Mouse (Mus musculus) kidney, postnatal 14 days (tissue): Measurements from ENCODE around the gene Tgfa.
A peak's percentile ranks its signal among the peaks of the same experiment; 100 is the strongest.

Source experiments
- DNase-seq: peaks from one replicate; pipeline ENCODE4 v3.0.0; 2022; ENCODE audit warnings: mixed read lengths

Gene Tgfa

DNA sequence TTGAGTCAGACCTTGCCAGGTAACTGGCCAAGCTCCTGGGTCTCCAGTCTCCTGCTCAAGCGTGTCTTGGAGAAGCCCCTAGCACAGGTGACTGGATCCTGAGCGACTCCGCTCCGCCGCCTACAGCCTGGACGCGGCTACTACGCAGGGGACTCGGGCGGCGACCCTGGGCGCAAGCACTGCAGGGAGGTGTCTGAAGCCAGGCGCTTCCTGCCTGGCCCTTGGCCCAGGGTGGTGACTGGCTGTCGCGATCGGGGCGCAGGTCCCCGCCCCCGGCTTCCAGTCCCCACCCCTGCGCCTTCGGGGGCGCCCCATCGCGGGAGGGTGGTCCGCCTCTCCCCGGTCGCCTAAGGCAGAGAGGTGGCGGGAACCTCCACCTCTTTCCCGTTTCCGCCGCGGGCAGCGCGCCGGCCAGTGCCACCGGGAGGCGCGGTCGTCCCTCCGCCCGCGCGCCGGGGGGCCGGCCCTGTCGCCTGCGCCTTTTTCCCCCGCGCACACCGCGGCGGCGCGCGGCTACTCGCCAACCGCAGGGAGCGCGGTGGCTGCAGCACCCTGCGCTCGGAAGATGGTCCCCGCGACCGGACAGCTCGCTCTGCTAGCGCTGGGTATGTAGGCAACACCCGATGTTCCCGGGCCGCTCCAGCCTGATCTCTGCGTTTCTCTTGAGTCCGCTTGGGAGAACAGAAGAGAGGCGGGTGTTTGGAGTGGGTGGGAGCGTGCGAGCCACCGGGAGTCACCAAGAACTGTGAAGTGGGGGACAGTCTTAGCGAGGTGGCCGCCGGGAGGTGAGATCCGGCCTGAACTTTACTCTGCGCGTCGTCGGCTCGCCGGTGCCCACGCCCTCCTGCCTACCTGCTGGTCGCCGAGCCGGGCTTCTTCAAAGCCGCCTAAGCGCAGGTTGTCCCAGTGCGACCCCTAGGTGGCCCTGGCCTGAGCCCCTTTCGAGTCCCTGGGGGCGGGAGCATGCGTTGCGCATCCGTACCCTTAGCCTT lies at the start of gene Tgfa:
TSS of gene Tgfa (plus strand) at position 283 of the 992 bp plus-strand sequence.
- peak; percentile 80 for DNase-seq

DNA sequence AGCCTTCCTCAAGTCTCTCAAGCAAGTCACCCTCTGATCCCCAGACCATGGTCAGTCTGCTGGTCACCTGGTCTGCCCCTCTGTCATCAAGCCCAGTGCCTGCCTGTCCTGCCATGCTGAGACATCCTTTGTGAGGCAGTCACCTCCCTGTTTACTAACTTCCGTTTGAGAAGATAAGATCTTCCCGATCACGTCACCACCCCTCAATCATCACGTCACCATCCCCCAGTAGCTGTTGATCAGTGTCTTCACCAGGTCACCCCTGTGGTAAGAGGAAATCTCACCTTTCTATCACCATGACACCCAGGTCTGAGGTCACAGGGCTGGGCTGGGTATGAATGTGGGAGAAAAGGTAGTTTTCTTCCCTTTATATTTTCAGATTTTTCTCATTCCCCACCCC lies 46.5 kb upstream of the Tgfa start:
- no peak for DNase-seq

DNA sequence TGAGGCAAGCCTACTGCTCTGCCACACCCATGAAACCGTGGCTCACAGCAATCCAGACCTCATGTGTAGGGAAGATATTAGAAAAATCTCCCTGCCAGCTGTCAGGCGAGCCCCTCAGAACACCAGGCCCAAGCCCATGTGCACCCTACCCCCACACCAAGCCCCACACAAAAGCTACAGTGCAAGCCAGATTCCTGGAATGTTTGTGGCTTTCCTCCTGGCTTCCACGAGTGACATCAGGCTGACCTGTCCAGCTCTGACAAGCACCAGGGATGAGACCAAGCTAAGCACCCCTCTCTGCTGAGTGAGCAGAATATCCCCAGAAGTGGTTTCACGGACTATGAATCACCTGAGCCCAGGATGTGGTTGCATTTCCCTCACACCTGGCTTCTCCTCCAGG lies 46.0 kb upstream of the Tgfa start:
- no peak for DNase-seq

DNA sequence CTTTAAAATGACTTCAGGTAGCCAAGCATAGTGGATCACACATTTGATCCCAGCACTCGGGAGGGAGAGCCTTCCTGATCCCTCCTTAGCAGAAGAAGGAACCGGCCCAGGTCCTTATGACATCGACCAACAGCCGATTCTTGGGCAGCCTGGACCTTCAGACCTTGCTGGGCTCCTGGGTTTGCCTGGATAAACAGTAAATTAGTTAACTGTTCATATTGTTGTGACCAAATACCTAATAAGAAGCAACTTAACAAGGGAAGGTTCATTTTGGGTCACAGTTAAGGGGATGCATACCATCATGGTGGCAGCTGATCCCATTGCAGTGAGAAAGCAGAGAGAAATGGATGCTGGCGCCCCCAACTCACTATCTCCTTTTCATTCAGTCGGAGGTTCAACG lies 42.3 kb upstream of the Tgfa start:
- no peak for DNase-seq

DNA sequence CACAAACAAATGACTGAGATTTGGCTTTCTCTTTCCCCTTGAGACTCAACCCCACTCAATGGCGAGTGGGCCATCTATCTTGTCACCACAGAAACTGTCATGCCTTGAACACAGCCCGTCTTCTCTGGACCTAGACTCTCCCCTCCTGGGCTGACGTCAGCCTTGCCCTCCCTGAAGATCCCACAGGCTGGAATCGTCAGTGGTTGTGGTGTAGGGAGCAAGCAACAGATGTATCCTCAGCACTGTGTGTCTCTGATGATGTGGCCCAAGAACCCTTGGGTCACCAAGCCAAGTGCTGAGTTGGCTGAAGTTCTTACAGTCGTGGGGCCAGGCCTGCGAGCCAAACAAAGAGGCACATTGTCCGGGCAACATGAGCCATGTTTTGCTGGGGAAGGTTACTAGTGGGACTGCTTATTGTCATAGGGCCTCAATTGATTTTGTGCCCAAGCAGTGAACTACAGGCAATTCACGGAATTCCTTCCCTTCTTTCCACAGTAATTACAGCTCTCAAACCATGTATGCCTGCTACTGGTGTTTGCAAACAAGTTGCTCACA lies 41.5 kb upstream of the Tgfa start:
- DNase-seq: no peak

DNA sequence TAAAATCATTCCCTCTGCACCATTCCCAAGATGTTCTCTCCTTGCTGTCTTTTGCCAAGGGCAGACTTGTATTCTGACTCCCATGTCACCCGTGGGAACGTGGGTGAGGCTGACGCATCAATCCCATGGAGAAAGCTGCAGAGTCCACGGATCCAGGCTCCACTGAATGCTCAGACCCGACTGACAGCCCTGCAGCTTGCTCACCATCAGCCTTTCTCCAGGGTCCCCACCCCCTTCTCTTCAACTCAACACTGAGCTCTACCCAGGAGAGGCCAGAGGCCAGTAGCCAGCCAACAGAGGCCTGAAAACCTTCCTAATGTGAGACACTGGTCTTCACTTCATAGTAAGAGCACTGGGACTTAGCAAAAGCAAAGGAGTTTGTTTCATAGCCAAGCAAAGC lies 41.0 kb upstream of the Tgfa start:
- DNase-seq: no peak

DNA sequence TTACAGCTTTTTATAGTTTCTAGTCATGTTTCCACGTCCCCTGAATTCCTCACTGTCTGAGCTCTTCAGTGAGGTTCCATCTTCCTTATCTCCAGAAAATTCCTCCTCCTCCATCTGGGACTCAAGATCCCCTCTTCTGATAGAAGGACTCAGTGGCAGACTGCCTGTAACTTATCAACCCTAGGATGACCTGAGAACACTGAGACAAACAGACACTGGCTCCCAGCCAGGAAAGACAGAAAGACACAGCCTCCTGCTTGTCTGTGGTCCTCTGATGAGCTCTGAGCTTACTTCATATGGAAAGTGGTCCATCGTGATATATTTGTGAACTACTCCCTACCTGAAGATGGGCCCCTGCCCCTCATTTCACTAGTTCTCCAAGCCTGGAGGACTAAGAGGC lies 40.5 kb upstream of the Tgfa start:
- no peak for DNase-seq

DNA sequence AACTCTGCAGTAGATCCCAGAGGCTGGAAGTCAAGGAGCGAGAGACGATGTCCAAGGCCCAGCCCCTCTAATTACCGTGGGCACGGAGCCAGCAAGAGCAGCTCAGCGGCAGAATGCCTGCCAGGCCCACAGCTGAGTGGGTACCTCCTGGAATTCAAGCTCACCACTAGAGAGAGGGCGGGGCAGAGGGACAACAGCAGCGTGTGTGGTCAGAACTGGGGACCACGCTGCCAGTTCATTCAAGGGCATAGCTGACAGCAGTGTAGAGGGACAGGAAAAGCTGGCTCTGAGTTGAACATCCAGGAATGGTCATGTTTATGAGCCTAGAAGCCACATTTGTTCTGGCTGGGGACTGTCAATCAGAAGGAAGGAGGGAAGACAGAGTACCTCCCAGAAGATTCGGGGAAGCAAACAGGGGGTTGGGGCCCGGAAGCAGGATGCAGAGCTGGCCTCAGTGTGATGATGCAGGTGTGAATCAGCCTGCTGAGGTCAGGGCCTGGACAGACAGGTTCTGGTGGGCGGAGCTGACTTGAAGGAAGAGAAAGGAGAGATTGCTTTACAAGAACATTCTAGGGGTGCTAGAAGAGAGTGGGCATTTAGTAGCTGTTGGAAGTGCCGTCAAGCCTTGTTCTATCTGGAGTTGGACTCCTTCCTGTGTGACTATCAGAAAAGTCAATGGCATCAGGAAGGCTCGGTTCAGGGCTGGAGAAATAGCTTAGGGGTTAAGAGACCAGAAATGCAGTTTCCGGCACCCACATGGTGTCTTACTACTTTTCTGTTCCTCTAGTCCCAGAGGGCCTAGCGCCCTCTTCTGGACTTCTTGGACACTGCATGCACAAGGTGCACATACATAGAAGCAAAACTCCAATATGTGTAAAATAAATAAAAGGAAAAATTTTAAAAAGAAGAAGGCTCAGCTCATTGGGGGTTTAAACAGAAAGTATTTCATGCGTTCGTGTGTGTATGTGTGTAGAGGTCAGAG lies 37.5 kb upstream of the Tgfa start:
- DNase-seq: peak; percentile 65

DNA sequence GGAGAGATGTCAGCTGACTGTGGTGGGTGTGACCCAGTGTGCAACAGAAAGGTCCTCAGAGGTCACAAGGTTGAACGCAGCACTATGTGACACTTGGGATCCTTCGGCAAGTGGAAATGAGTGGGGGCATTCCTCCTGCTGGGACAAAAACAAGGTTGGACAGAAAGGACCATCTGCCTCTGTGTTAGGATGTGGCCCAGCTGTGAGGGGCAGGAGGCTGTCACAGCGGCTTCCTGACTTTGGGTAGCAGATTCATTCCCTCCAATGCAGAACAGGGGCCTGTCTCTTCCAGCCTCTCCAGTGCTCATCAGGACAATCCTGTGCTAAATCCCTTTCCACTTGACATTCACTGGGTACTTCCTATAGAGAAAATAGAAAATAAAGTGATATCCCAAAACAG lies 34.1 kb upstream of the Tgfa start:
- DNase-seq: no peak

DNA sequence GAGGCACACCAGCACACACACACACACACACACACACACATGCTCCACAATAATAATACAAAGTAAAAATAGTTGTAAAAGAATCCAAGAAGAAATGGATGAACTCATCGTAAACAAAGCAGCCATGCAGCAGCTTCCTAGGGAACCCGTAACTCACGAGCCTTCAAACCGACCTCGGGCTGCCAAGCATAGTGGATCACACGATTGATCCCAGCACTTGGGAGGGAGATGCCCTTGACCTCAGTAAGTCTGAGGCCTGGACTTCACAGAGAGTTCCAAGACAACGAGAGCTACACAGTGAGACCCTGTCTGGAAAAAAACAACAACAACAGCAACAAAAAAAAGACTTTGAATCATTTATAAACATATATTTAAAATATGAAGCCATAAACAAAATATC lies 33.4 kb upstream of the Tgfa start:
- DNase-seq: no peak

DNA sequence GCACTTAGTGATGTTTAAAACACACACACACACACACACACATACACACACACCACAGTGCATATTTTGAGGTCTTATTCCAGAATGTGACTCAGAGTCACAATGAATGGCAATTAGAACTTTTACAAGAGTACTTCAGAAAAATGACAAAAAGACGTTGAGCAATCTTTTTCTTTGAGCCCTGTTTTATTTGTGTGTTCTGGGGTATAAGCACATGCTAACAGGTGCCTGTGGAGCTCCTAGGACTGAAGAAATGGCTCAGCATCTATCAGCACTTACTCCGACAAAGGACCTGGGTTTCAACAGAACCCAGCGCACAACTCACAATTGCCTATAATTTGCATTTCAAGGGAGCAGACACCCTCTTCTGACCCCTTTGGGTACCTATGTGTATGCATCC lies 31.0 kb upstream of the Tgfa start:
- DNase-seq: no peak

DNA sequence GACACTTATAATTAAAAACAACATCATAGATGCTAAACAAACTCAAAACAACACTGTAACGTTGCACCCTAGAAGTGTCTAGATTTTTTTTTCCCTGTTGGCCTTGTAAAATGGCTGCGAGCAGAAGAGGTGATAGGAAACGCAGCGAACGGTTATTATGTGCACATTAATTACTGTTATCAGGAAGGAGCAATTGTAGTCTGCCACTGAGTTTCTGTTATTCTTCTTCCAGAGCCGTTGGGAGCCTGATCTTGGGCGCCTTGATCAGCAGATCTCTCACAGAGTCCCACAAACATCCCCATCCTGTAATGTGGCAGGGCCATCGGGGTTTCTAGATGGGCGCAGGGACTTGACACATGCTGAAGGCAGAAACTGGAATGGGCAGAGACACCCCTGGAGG lies 28.6 kb upstream of the Tgfa start:
- DNase-seq: no peak

DNA sequence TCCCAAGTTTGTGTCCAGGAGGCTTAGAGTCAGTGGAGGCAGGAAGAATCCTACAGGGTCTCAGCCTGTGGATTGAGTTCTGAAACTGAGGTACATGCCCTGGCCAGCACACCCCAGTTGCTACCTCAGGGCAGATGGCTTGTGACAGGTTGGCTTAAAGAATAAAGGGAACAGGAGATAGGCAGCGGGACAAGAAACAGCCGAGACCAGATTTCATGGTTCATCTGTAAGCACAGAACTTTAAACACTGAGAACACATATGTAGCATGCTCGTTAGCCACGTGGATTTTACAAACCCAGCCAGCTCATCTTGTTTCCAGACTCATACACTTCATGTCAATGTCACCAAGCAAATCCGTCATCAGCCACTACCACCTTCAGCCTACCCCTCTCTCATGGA lies 27.2 kb upstream of the Tgfa start:
- DNase-seq: no peak

DNA sequence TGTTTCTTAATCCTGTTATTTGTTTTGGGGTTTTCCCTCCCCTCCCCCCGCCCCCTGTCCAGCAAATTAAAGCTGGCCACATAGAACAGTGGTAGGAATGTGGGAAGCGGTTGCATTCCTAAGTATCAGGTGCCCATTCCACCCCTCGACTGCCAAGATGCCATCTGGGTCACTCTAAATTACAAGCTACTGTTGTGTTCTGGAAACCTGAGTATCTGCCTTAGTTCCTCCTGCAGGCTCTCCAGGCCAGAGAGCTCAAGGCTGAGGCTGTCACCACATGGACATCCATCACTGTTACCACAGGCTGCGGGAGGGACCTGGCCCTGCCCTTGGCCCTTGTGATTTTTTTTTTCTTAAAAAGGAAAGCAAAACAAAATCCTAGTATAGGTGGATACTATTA lies 25.9 kb upstream of the Tgfa start:
- DNase-seq: no peak

DNA sequence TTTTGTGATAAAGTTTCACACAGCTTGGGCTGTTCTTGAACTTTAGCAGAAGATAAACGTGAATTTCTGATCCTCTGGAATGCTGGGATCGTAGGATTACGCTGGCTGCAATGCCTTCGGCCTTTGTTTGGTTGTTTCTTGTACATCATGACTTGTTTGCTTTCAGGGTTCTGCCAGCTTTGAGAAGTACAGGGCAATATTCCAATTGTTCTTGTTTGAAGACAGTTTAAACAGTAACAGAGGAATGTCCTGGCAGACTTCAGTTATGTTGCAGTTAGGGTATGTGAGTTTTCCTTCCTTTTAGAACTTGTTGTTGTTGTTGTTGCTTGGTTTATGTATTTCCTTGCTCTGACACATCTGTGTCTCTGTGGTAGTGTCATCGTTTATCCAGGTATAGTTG lies 18.8 kb upstream of the Tgfa start:
- DNase-seq: peak; percentile 19

DNA sequence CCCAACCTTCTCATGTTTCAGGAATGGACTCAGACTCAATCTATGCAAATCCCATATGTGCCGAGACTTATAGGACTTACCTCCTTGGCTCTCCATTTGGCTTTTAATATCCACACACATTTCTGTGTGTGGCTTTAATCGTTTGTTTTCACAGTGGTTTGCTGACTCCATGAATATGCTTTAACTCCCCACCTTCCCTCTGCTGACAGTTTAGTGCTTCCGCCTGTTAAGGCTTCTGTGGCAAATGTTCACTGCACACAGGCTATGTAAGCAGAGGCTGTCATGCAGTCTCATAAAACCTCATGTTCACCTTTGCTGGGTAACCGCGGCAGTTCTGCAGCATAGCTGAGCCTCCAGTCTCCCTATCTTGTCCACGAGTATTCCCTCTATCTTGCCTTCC lies 18.3 kb upstream of the Tgfa start:
- no peak for DNase-seq

DNA sequence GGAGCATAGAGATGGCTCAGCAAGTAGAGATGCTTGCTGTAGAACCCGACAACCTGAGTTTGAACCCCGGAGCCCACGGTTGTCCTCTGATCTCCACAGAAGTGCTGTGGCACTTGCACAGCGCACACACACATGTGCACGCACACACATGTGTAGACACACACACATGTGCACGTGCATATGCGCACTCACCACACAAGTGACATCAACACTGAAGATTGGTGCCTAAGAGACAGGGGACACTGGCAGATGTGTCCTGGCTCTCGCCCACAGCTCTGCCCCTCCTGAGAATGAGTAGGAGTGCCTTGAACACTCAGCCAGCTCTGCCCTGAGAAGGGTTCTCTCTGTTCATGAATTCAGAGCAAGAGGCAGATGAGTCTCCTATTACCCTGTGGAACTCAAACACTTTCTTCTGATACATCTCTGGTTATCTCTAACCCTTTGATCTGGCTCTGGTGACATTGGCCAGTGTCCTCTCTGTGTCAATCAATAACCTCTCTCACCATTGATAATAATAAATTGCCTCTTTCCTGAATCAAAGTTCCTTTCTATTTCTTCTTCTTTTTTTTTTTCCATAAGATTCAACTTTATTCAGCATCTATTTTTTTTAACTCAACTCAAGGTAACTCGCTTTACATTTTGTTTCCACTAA lies 17.6 kb upstream of the Tgfa start:
- no peak for DNase-seq

DNA sequence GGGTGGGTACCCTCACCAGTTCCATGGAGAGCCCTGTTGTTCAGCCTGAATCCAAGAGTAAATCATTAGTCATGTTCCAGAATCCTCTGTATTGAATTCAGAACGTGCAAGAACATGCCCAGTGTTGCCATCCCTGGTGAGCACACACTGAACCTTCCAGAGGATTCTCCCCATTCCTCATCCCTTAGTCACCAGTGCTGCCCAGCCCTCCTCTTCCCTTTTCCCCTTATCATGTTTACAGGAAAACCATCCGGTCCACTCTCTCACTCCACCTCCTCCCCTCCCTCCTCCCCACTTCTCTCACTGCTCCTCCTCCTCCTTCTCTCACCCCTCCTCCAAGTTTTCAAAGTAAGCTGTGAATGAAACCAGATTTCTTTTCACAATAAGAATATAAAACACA lies 14.4 kb upstream of the Tgfa start:
- no peak for DNase-seq

DNA sequence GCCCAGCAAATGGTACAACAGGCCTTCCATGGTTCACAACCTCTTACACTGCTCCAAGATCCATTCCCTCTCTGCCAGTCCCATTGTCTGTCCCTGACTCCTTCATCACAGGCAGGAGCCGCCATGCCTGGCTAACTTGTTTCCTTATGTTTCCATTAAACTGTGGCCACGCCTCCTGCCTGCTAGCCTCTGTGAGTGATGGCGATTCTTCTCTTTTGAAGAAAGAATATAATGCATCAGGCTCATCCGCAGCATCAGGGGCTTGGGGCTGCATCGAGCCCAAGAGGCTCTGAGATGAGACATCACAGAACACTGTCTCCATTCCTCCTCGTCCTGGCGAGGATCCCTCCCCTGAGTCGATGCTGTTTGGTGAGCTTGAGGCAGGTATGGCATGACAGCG lies 13.0 kb upstream of the Tgfa start:
- DNase-seq: no peak

DNA sequence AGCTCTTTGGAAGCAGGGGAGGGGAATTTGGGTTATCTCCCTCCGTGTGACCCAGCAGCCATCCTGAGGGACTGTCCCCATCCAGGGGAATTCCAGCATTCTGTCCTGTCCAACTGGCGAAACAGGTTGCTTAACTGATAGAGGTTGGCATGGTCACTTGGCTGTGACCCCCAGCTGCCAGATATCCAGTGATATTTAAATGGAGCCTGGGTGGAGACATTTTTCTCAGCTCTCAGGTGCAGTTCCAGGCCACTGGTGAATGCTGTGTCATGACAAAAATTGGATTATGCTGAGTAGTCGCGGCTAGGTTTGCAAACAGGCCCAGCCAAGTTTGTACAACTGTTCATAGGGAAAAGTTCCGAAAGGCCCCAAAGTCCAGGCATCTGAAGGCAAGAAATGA lies 12.4 kb upstream of the Tgfa start:
- DNase-seq: peak; percentile 14

DNA sequence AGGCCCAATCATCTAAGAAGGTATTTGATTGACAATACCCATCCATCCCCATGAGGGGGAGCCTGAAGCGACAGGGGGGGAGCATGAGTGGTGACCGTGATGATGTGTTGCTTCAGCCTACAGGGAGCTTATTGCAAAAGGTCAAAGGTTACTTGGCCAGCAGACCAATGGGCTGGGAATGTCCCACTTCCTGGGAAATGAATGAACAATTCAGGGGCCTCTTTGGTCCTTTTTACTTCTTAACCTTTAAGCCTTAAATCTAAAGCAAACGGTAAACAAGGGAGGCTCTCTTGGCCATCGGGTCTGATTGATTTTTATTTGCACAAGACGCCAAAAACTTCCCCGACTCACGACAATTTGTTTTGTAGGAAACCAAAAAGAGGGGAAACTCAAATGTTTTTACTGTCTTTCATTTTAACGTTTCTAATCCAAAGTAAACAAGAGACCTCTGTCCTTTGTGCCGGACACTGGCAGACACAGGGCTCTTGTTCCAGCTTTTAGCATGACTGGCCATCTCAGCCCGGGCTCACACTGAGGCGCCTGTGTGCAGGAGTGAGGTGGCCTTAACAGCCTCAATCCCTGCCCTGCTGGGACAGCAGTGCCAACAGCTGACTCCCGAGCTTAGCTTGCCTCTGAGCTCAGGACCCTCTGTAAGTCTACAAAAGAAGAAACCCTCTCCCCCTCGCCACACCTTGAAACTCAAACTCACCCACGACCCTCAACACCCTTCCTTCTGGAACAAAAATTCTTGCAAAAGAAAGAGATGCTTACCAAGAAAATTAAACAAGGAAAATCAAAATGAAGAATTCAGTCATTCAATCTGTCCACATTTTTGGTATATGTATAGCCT lies 8.7 kb upstream of the Tgfa start:
- no peak for DNase-seq
